Mouse (Mus musculus) lung, adult 2 months (tissue): Measurements from ENCODE around the gene Gatad2a.

Source experiments
- CTCF ChIP-seq: fragments of 200-500 bp; IDR thresholded peaks from 2 replicates; pipeline ENCODE4 v1.5.1; 2011; ENCODE audit warnings: mild to moderate bottlenecking, low read length, control low read depth; ENCODE audit not compliant: insufficient read depth
- POLR2A ChIP-seq: fragments of 200-500 bp; IDR thresholded peaks from 2 replicates; pipeline ENCODE4 v1.6.1; 2011; ENCODE audit warnings: low read depth, mild to moderate bottlenecking, control low read depth, low read length, borderline replicate concordance; ENCODE audit errors: extremely low read depth

GRCm38 (mm10) chr8:70004345-70004744, 8.2 kb upstream of the Gatad2a start:
- TF ChIP-seq CTCF (no peak), POLR2A (no peak)
